Mouse (Mus musculus) megakaryocyte-erythroid progenitor cell, adult 5-6 weeks (primary cell): Measurements from ENCODE around the gene Capg. TPM values are rescaled to one million over a fixed set of nuclear protein-coding genes. Genes with fewer than 3 reads are reported as not detected.

ENCODE experiments used
- ATAC-seq: replicated peaks from 2 replicates; pipeline ENCODE4 v1.8.0; 2016; ENCODE audit warnings: mild to moderate bottlenecking, inconsistent platforms; ENCODE audit not compliant: severe bottlenecking, poor library complexity, low FRiP score, low TSS enrichment
- total RNA-seq, 2 experiments: library from RNA; stranded (forward) in 1 of 2; stranded (reverse) in 1 of 2; fragments of 200-1000, 215-1000 nt in 1 of 2; fragments of >200 nt in 1 of 2; fragmentation: Nextera tagmentation in 1 of 2; gene quantifications; 2 replicates each; pipeline ENCODE4 v1.2.3; 2014 to 2017

Capg gene
- total RNA-seq, 2 experiments from 2014 or later: 23.7 to 39.3 TPM

- no peak for ATAC-seq
These were observed 18.7 kb downstream of the Capg start for GRCm38 (mm10) chr6:72562894-72563293.

- ATAC-seq: no peak
These were observed 21.3 kb downstream of the Capg start for GRCm38 (mm10) chr6:72565506-72565905.

- ATAC-seq: peak; percentile 80
These were observed 21.9 kb downstream of the Capg start for GRCm38 (mm10) chr6:72566044-72566443.

- ATAC-seq: no peak
These were observed 23.3 kb downstream of the Capg start for GRCm38 (mm10) chr6:72567508-72567907.

GRCm38 (mm10) chr6:72568736-72569135 lies 24.5 kb downstream of the Capg start:
- ATAC-seq: no peak

- ATAC-seq: no peak
These were observed 26.6 kb downstream of the Capg start for GRCm38 (mm10) chr6:72570644-72571397.

GRCm38 (mm10) chr6:72571826-72572225 lies 27.6 kb downstream of the Capg start:
- no peak for ATAC-seq

GRCm38 (mm10) chr6:72576041-72576440 lies 31.9 kb downstream of the Capg start:
- ATAC-seq: peak; percentile 38; the same call in 1 of the 2 replicates

- no peak for ATAC-seq
These were observed 37.6 kb downstream of the Capg start for GRCm38 (mm10) chr6:72581625-72582382.

- ATAC-seq: no peak
These were observed 39.1 kb downstream of the Capg start for GRCm38 (mm10) chr6:72583211-72583839.

- ATAC-seq: no peak
These were observed 40.0 kb downstream of the Capg start for GRCm38 (mm10) chr6:72584154-72584553.

GRCm38 (mm10) chr6:72586701-72587100 lies 42.5 kb downstream of the Capg start:
- ATAC-seq: no peak

GRCm38 (mm10) chr6:72588307-72588706 lies 44.1 kb downstream of the Capg start:
- no peak for ATAC-seq

GRCm38 (mm10) chr6:72590111-72590510 lies 45.9 kb downstream of the Capg start:
- no peak for ATAC-seq

GRCm38 (mm10) chr6:72593011-72593803 lies 49.0 kb downstream of the Capg start:
- no peak for ATAC-seq

- no peak for ATAC-seq
These were observed 49.7 kb downstream of the Capg start for GRCm38 (mm10) chr6:72593914-72594313.

GRCm38 (mm10) chr6:72597083-72597874 lies 53.1 kb downstream of the Capg start:
- ATAC-seq: no peak

GRCm38 (mm10) chr6:72597956-72598753 lies 54.0 kb downstream of the Capg start, which contains the start of the genes Elmod3 and Retsat:
Gene Elmod3, minus strand, starts transcription at chr6:72598413.
Gene Retsat, plus strand, starts transcription at chr6:72598475.
- peak; percentile 81 for ATAC-seq
